Mouse (Mus musculus) T-helper 1 cell (primary cell): ENCODE measurements around the gene Gm10413.
"Not testable (repeated sequence)": the region's sequence is repeated elsewhere in the genome, so short reads cannot be mapped to it uniquely, and the experiment has no call there.

Experiments used
- in situ Hi-C: fragments of 300-600 bp; cut with MboI, MseI; formaldehyde crosslinking; loops from one replicate; pipeline ENCODE4 v1.15.1; 2025; ENCODE audit warnings: high pct_unique_total_duplicates

The Gm10413 gene

DNA sequence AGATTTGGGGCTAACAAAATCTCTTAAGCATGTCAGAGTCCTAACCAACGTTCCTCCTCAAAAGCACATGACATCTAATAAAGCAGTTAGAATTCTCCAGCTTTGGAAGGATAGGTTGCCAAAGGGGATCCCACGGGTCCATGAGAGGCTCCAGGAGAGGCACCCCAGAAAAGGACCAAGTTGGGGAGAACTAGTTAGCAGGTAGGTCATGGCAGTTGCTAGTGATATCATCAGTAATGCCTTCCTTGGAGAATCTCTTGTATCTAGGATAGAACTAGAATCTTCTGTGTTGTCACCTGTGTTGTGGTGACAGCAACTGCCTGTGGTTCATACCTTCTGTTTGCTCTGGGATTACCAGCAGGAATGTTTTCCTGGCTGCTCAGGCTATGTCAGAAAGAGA, at the start of gene Gm10413:
Gm10413 (plus strand) TSS at position 301 of the 400 bp plus-strand sequence.
- in situ Hi-C loops, result not testable (repeated sequence)

DNA sequence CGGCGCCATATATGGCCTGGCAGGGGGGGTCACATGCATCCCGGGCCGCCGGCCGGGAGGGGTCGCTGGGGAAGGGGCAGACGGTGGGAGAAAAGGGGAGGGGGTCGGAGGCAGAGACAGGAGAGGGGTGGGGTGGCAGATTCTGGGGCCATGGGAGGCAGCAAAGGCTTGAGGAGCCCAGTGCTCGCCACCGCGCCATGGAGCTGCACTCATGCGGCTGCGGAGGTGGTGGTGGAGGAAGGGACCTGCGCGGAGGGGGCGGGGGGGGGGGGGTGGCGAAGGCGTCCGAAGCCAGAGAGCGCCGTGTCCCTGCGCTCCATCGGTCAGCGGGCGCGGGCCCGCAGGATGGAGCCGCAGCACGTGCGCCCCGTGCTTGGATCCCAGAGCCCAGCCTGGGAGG, 17.4 kb downstream of the Gm10413 start, which contains the start of gene Gm10409:
Gm10409 (plus strand) TSS at position 301 of the 400 bp plus-strand sequence.
- in situ Hi-C loops, result loop anchor here (5.0 to 25.0 kb wide), 2 partner anchors 240 to 925 kb away; partner anchors contain the start of genes 2610042L04Rik and Gm3020

DNA sequence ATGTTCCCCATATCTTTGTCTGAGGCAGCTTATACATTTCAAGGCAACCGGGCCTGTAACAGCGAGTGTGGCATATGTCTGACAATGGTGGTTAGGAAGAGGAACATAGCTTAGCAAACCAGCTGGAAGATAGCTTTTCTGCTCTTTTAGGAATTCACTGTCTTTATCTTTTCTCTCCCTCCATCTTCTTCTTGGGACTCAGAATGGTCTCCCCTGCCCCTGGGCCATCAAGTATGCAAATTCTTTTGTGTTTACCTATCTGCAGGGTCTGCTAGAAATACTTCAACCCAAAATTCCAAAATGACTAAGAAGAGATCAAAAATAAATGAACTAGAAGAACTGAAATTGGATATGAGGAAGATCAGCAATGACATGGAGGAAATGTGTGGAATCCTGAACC, 32.9 kb downstream of the Gm10413 start, which contains the start of gene Gm3005:
Gm3005 (plus strand) TSS at position 301 of the 400 bp plus-strand sequence.
- in situ Hi-C loops, result not testable (repeated sequence)

DNA sequence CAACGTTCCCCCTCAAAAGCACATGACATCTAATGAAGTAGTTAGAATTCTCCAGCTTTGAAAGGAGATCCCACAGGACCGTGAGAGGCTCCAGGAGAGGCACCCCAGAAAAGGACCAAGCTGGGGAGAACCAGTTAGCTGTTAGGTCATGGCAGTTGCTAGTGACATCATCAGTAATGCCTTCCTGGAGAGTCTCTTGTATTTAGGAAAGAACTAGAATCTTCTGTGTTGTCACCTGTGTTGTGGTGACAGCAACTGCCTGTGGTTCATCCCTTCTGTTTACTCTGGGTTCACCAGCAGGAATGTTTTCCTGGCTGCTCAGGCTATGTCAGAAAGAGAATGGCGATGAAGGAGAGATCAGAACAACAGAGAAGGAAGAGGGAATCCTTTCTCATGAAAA, 54.2 kb downstream of the Gm10413 start, which contains the start of gene Gm10408:
Gm10408 (plus strand) TSS at position 301 of the 400 bp plus-strand sequence.
- in situ Hi-C loops, result not testable (repeated sequence)
